Mouse (Mus musculus): ENCODE measurements around the gene Srrm2. TPM values are rescaled to one million over a fixed set of nuclear protein-coding genes. Genes with fewer than 3 reads are reported as not detected.

Gene Srrm2
- 711 and 720 TPM in 2 replicates for polyA plus RNA-seq (2012; rRNA removed)

DNA sequence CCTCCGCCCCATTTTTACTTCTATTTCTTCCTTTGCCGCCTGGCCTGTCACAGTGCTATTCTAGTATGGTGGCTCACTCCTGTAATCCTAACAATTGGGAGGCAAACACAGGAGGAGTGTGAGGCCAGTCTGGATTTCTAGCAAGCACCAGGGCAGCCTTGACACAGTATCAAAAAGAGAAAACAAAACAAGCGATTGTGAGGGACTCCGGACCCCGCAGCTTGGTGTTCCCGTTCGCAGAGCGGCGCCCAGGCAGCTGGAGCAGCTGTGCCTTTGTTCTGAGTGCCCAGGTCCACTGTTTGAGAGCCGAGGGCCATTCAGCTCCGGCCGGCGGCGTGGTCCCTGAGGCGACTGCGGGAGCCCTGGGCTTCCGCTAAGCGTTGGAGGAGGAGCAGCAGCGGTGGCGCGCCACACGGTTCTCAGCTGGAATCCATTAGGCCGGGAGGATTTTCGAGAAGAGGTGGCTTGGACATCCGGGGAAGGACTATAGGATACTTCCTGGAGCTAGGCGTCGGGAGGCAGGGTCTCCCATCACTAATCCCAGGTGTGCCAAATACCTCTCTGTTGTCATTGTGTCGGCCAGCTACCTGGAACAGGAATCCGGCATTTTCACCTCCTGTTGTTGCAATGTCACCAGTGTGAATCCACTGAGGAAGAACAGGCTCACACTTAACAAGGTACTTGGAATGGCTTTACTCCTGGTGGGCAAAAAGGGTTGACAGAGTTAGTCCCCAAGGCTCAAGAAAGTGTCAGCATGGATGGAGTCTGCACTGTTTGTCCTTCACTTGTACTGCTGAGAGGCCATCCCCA, at the start of gene Srrm2:
Srrm2 (plus strand) TSS at position 264 of the 810 bp plus-strand sequence.
- DNase-seq, result peak; percentile 66 to 74
- H3K4me3 ChIP-seq (replicated peaks; ENCODE audit: insufficient read depth, low read depth, low read length), result peak within 1 kb of the TSS; percentile 61
- H3K27me3 ChIP-seq (ENCODE audit: control insufficient read depth, insufficient read depth, low read length), result no peaks in the 10 kb centered on the region
- H3K4me1 ChIP-seq (ENCODE audit: control insufficient read depth, insufficient read depth, low read length), result peaks cover 3% of the 10 kb centered on the region; the same call in 1 of the 2 replicates
- peak within 1 kb of the TSS; percentile 78 for H3K27ac ChIP-seq (ENCODE audit: insufficient read depth, low read length)
- TF ChIP-seq CTCF (IDR thresholded peaks at IDR 0.05; ENCODE audit: borderline replicate concordance, insufficient read depth, low read depth, low read length) (no peak), POLR2A (IDR thresholded peaks at IDR 0.05; ENCODE audit: borderline replicate concordance, insufficient read depth, low read length) (peak; percentile 69)
- 2% methylated on average over 29 of the region's 29 CpGs for WGBS

GRCm38 (mm10) chr17:23740598-23741021, 49.7 kb upstream of the Srrm2 start, which contains the start of gene Paqr4:
Gene Paqr4, minus strand, starts transcription at chr17:23740867.
- H3K27me3 ChIP-seq (ENCODE audit: control insufficient read depth, insufficient read depth, low read length), result no peaks in the 10 kb centered on the region; the same call in 1 of the 2 replicates
- 3% methylated on average over 13 of the region's 13 CpGs for WGBS

DNA sequence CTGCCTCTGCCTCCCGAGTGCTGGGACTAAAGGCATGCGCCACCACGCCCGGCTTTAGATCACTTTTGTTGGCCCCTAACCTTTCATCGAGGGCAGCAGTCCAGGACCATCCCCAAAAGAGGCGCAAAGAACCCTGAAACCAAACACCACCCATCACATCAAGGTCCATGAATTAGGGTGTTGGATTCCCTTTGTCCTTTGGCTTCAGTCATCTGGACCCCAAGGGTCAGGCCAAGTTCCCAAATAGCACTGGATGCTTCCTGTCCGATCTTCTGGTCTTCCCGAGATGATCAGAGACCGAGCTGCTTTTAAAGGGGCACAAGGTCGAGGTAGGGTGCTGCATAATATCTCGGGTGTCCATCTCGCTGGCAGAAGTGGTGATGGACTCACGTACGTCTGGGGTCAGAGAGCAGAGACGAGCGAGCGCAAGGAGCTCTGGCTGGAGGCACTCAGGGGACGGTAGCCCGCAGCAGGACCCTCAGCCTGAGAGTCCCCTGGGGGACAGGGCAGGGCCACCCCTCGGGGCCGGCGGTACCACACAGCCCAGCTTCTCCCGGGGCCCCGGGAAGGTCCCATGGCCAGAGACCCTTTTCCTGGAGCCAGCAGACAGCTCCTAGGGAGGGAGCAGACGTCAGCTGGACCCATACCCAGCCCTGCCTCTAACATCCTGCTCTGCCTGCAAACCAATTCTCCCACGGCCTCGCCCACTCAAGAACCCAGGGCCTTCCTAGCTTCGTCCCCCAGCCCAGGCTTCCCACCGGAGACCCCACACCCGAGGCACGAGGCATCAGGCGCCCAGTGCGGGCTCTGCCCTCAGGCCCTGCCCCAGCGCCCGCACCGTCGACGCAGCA, 48.7 kb upstream of the Srrm2 start:
- Histone ChIP-seq H3K27me3 (ENCODE audit: control insufficient read depth, insufficient read depth, low read length) (no peaks in the 10 kb centered on the region; the same call in 1 of the 2 replicates), H3K4me3 (replicated peaks; ENCODE audit: insufficient read depth, low read depth, low read length) (no peak overlapping the region), H3K4me1 (ENCODE audit: control insufficient read depth, insufficient read depth, low read length) (peaks cover 9% of the 10 kb centered on the region; the same call in 1 of the 2 replicates), H3K27ac (ENCODE audit: insufficient read depth, low read length) (no peak overlapping the region)
- TF ChIP-seq CTCF (IDR thresholded peaks at IDR 0.05; ENCODE audit: borderline replicate concordance, insufficient read depth, low read depth, low read length), result no peak
- TF ChIP-seq POLR2A (IDR thresholded peaks at IDR 0.05; ENCODE audit: borderline replicate concordance, insufficient read depth, low read length), result no peak
- WGBS, result 50% methylated on average over 38 of the region's 38 CpGs
- no peak for DNase-seq

More at GRCm38 (mm10) chr17:23740598-23741021, 49.7 kb upstream of the Srrm2 start, which contains the start of gene Paqr4:
- H3K4me1 ChIP-seq (ENCODE audit: control insufficient read depth, insufficient read depth, low read length), result peaks cover 9% of the 10 kb centered on the region; the same call in 1 of the 2 replicates
- H3K4me3 ChIP-seq (replicated peaks; ENCODE audit: insufficient read depth, low read depth, low read length), result peak within 1 kb of the TSS; percentile 83
- peak within 1 kb of the TSS; percentile 71 for H3K27ac ChIP-seq (ENCODE audit: insufficient read depth, low read length)
- peak in 1 of 2 experiments; percentile 52 for DNase-seq
- TF ChIP-seq CTCF (IDR thresholded peaks at IDR 0.05; ENCODE audit: borderline replicate concordance, insufficient read depth, low read depth, low read length) (no peak), POLR2A (IDR thresholded peaks at IDR 0.05; ENCODE audit: borderline replicate concordance, insufficient read depth, low read length) (no peak)

GRCm38 (mm10) chr17:23742210-23742793, 48.0 kb upstream of the Srrm2 start:
- TF ChIP-seq CTCF (IDR thresholded peaks at IDR 0.05; ENCODE audit: borderline replicate concordance, insufficient read depth, low read depth, low read length), result no peak
- no peak for TF ChIP-seq POLR2A (IDR thresholded peaks at IDR 0.05; ENCODE audit: borderline replicate concordance, insufficient read depth, low read length)
- 8% methylated on average over 44 of the region's 44 CpGs for WGBS
- no peaks in the 10 kb centered on the region; the same call in 1 of the 2 replicates for H3K27me3 ChIP-seq (ENCODE audit: control insufficient read depth, insufficient read depth, low read length)
- H3K4me1 ChIP-seq (ENCODE audit: control insufficient read depth, insufficient read depth, low read length), result peaks cover 9% of the 10 kb centered on the region; the same call in 1 of the 2 replicates
- DNase-seq, result no peak
- H3K4me3 ChIP-seq (replicated peaks; ENCODE audit: insufficient read depth, low read depth, low read length), result no peak overlapping the region
- H3K27ac ChIP-seq (ENCODE audit: insufficient read depth, low read length), result no peak overlapping the region

DNA sequence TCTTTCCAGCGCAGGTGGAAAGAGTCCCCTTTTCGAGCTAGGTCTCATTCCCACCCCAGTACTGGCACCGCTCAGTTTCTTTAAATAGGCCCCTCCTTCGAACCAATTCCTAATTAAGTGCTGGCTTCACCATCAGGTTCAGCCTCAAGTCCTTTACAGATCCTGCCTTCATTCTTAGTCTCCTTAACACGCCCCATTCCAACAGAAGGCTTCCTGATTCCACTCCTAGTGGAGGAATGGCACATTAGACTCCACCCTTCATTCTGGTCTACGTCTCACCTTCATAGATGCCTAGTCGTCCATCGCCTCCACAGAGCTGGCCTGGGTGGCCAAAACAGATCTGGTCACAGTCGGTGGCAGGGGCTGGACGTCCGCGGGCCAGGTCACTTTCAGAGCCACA, 47.4 kb upstream of the Srrm2 start:
- WGBS, result 69% methylated on average over 12 of the region's 12 CpGs
- TF ChIP-seq POLR2A (IDR thresholded peaks at IDR 0.05; ENCODE audit: borderline replicate concordance, insufficient read depth, low read length) (no peak), CTCF (IDR thresholded peaks at IDR 0.05; ENCODE audit: borderline replicate concordance, insufficient read depth, low read depth, low read length) (no peak)
- Histone ChIP-seq H3K27ac (ENCODE audit: insufficient read depth, low read length) (no peak overlapping the region), H3K4me1 (ENCODE audit: control insufficient read depth, insufficient read depth, low read length) (peaks cover 8% of the 10 kb centered on the region; the same call in 1 of the 2 replicates), H3K4me3 (replicated peaks; ENCODE audit: insufficient read depth, low read depth, low read length) (no peak overlapping the region), H3K27me3 (ENCODE audit: control insufficient read depth, insufficient read depth, low read length) (no peaks in the 10 kb centered on the region; the same call in 1 of the 2 replicates)
- DNase-seq, result no peak

DNA sequence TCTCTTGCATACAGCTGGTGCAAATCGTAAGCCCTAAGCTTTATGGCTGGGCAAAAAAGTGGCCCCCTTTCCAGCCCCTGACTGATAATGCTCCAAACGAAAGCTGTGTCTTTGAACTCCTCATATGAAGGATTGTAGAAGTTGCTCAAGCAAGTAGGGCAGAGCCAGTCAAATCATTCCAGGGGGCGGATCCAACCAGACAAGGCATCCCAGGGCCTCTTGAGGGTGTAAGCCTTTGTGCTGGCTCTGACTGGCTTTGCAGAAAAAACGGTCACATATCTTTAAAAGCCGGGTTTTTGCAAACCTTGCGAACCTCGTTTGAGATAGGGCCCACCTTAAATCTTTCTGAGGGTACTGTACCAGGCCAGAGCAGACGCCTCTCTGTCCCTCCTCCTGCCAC, 46.3 kb upstream of the Srrm2 start:
- 72% methylated on average over 8 of the region's 8 CpGs for WGBS
- TF ChIP-seq POLR2A (IDR thresholded peaks at IDR 0.05; ENCODE audit: borderline replicate concordance, insufficient read depth, low read length) (no peak), CTCF (IDR thresholded peaks at IDR 0.05; ENCODE audit: borderline replicate concordance, insufficient read depth, low read depth, low read length) (no peak)
- Histone ChIP-seq H3K27ac (ENCODE audit: insufficient read depth, low read length) (no peak overlapping the region), H3K27me3 (ENCODE audit: control insufficient read depth, insufficient read depth, low read length) (no peaks in the 10 kb centered on the region; the same call in 1 of the 2 replicates), H3K4me1 (ENCODE audit: control insufficient read depth, insufficient read depth, low read length) (0 out of 2 replicates have a peak, but pooled peaks cover 6% of the 10 kb centered on the region), H3K4me3 (replicated peaks; ENCODE audit: insufficient read depth, low read depth, low read length) (no peak overlapping the region)
- no peak for DNase-seq

DNA sequence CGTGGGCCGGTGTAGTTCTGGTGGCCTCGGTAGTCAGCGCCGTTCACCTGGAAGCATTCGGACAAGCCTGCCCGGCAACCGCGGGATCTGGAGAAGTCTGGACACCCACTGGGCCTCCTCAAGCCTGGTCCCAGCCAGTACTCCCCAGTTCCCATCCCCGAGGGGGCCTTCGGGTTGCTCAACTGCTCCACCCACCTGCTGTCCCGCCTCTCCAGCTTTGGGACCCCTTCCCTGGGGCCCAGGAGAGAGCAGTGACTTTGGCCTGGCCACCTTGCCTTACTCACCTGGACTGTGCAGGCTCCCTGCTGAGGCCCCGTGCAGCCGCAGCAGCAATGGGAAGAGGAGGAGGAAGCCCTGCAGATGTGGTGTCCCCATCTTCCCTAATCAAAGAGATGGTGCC, 45.7 kb upstream of the Srrm2 start:
- H3K4me1 ChIP-seq (ENCODE audit: control insufficient read depth, insufficient read depth, low read length), result 0 out of 2 replicates have a peak, but pooled peaks cover 12% of the 10 kb centered on the region
- no peaks in the 10 kb centered on the region; the same call in 1 of the 2 replicates for H3K27me3 ChIP-seq (ENCODE audit: control insufficient read depth, insufficient read depth, low read length)
- H3K27ac ChIP-seq (ENCODE audit: insufficient read depth, low read length), result no peak overlapping the region
- TF ChIP-seq CTCF (IDR thresholded peaks at IDR 0.05; ENCODE audit: borderline replicate concordance, insufficient read depth, low read depth, low read length) (no peak), POLR2A (IDR thresholded peaks at IDR 0.05; ENCODE audit: borderline replicate concordance, insufficient read depth, low read length) (no peak)
- H3K4me3 ChIP-seq (replicated peaks; ENCODE audit: insufficient read depth, low read depth, low read length), result no peak overlapping the region
- no peak for DNase-seq
- 13% methylated on average over 14 of the region's 14 CpGs for WGBS

All from cerebellum, adult 2 months (tissue).